Mouse (Mus musculus) embryonic fibroblast, embryonic 13.5 days (primary cell): ENCODE data around the gene Exoc7.

ENCODE experiments used
- CTCF ChIP-seq: IDR thresholded peaks from 2 replicates; pipeline ENCODE4 v1.5.1; 2011; ENCODE audit warnings: mild to moderate bottlenecking, control low read depth, low read length, moderate library complexity, borderline replicate concordance; ENCODE audit not compliant: insufficient read depth
- POLR2A ChIP-seq: IDR thresholded peaks from 2 replicates; pipeline ENCODE4 v1.6.1; 2011; ENCODE audit warnings: low read depth, mild to moderate bottlenecking, control low read depth, low read length, moderate library complexity

GRCm38 (mm10) chr11:116307019-116307725 lies at the start of gene Exoc7:
- TF ChIP-seq POLR2A (no peak), CTCF (no peak)
